Mouse (Mus musculus): ENCODE data around the gene Rbm38. TPM values are rescaled to one million over a fixed set of nuclear protein-coding genes. Genes with fewer than 3 reads are reported as not detected.

Gene Rbm38
- polyA plus RNA-seq, 1 experiment, result 31.3 TPM

DNA sequence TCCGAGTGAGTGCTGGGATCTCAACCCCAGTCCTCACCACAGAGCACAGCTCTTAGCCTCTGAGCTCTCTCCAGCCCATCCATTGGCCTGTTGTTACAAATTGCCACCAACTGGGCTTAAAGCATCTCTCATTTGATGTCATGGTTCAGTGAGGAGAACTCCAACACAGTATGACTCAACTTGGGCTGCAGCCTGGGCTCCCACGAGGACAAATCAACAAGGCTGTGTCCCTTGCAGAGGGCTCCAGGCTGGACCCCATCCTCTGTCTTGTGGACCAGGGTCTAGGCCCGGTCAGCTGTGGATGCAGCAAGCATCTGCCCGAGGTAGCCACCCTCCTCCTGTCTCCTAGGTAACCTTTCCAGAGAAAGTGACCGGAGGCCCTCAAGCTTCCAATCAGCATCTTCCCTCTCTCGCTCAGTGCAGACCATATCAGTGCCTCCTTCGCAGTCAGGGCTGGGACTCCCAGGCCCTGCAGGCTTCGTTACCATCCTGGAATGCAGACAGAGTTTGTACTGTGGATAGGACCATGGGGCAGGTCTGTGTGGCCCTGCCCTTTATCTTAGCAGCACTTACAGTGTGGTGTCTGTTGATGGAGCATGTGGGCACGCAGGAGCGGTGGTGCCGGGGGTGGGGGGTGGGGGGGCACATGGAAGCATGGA lies 22.3 kb downstream of the Rbm38 start:
- no peaks in the 10 kb centered on the region for H3K79me3 ChIP-seq (ENCODE audit: low read depth)
- no peak overlapping the region for H3K4me3 ChIP-seq (ENCODE audit: insufficient read depth, poor library complexity, severe bottlenecking)
- H3K79me2 ChIP-seq (ENCODE audit: control insufficient read depth, insufficient read depth), result no peaks in the 10 kb centered on the region
- no peak overlapping the region for H3ac ChIP-seq (ENCODE audit: control insufficient read depth, insufficient read length, low read depth)
- H3K27me3 ChIP-seq (ENCODE audit: control insufficient read depth, insufficient read depth, insufficient read length), result no peaks in the 10 kb centered on the region
- no peak for TF ChIP-seq CTCF (IDR thresholded peaks at IDR 0.05; ENCODE audit: control insufficient read depth, insufficient read depth, insufficient read length)
- TF ChIP-seq CEBPB (IDR thresholded peaks at IDR 0.05; ENCODE audit: low read depth), result no peak
- TF ChIP-seq MYOG (IDR thresholded peaks at IDR 0.05; ENCODE audit: control insufficient read depth, extremely low read depth, insufficient read length), result no peak
- no peak for TF ChIP-seq USF1 (IDR thresholded peaks at IDR 0.05; ENCODE audit: low read depth)
- no peak for TF ChIP-seq MAX (IDR thresholded peaks at IDR 0.05)
- no peak for TF ChIP-seq FOSL1 (IDR thresholded peaks at IDR 0.05; ENCODE audit: insufficient read depth, low read length, poor library complexity, severe bottlenecking)
- no peak for TF ChIP-seq MYOD1 (IDR thresholded peaks at IDR 0.05; ENCODE audit: control insufficient read depth, insufficient read length, low read depth)
- H3K36me3 ChIP-seq (ENCODE audit: control insufficient read depth, insufficient read depth), result no peaks in the 10 kb centered on the region

DNA sequence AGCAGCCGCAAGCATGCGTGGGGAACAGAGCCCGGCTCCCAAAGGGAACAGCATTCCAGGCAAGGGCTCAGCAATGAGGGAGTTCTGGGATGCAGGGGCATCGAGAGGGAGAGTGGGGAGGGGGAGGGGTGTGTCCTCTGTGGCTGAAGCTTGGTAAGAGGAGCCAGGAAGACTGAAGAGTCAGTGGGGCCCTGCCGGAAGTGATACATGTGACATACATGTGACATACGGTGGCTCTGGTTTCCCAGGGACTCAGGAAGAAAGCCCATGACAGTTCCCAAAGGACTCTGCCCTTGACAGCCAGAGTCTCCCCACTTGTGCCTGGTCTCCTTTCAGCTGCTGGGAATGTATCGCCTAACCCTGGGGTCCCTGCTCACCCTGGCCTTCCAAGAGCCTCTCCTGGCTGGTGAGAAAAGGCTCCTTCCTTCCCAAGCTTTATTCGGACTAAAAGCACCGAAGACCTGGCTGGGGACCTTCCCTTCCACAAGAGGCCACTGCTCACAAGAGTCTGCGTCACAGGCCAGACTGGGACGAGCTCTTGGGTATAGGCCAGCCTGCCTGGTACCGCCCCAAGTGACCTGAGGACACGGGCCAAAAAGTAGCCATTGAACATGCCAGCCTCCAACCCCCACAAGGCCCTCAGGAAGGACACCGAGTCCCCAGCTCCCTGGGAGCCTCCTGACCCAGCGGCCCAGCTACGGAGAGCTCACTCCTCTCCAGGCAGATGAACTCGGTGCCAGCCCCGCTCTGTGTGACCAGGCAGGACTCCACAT lies 24.1 kb downstream of the Rbm38 start:
- TF ChIP-seq CTCF (IDR thresholded peaks at IDR 0.05; ENCODE audit: control insufficient read depth, insufficient read depth, insufficient read length) (no peak), MAX (IDR thresholded peaks at IDR 0.05) (no peak)
- H3K79me2 ChIP-seq (ENCODE audit: control insufficient read depth, insufficient read depth), result no peaks in the 10 kb centered on the region

DNA sequence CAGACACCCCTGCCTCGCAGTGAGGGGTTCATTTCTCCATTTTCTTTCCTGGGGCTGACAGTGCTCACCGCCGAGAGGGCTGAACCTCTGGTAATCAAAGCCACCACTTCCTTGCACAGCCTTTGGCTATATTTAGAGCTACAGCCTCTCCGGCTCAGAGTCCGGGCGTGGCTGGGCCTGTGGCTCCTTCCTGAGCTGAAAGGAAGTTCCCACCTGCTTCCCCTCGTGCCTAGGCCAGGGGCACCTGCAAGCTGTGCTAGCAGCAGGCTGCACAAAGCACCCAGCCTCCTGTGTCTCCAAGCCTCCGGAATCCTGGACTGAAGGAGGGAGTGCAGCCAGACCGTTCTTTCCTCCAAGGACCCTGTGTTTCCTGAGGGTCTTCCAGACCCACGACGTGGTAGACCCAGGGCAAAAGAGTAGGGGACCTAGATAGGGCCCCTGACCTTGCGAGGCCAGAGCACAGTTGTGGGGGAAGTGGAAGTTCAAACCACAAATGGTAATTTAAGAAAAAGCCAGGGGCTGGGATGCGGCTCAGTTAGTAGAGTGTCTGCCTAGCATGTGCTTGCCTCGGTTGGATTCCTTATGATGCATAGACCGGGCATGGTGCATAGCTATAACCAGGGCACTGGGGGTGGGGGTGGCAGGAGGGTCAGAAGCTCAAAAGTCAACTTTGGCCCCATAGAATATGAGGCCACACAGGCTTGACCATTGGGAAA lies 26.4 kb downstream of the Rbm38 start:
- Histone ChIP-seq H3K36me3 (ENCODE audit: control insufficient read depth, insufficient read depth) (no peaks in the 10 kb centered on the region), H3K79me2 (ENCODE audit: control insufficient read depth, insufficient read depth) (no peaks in the 10 kb centered on the region), H3K79me3 (ENCODE audit: low read depth) (no peaks in the 10 kb centered on the region), H3ac (ENCODE audit: control insufficient read depth, insufficient read length, low read depth) (no peak overlapping the region), H3K4me3 (ENCODE audit: insufficient read depth, poor library complexity, severe bottlenecking) (no peak overlapping the region), H3K27me3 (ENCODE audit: control insufficient read depth, insufficient read depth, insufficient read length) (peaks cover 6% of the 10 kb centered on the region)
- TF ChIP-seq MYOG (IDR thresholded peaks at IDR 0.05; ENCODE audit: control insufficient read depth, extremely low read depth, insufficient read length) (no peak), USF1 (IDR thresholded peaks at IDR 0.05; ENCODE audit: low read depth) (no peak), CEBPB (IDR thresholded peaks at IDR 0.05; ENCODE audit: low read depth) (no peak), MAX (IDR thresholded peaks at IDR 0.05) (no peak), FOSL1 (IDR thresholded peaks at IDR 0.05; ENCODE audit: insufficient read depth, low read length, poor library complexity, severe bottlenecking) (no peak), MYOD1 (IDR thresholded peaks at IDR 0.05; ENCODE audit: control insufficient read depth, insufficient read length, low read depth) (no peak), CTCF (IDR thresholded peaks at IDR 0.05; ENCODE audit: control insufficient read depth, insufficient read depth, insufficient read length) (no peak)

More for the DNA sequence above, 24.1 kb downstream of the Rbm38 start:
- no peak overlapping the region for H3ac ChIP-seq (ENCODE audit: control insufficient read depth, insufficient read length, low read depth)
- H3K79me3 ChIP-seq (ENCODE audit: low read depth), result no peaks in the 10 kb centered on the region
- H3K4me3 ChIP-seq (ENCODE audit: insufficient read depth, poor library complexity, severe bottlenecking), result no peak overlapping the region
- no peaks in the 10 kb centered on the region for H3K36me3 ChIP-seq (ENCODE audit: control insufficient read depth, insufficient read depth)
- H3K27me3 ChIP-seq (ENCODE audit: control insufficient read depth, insufficient read depth, insufficient read length), result no peaks in the 10 kb centered on the region

DNA sequence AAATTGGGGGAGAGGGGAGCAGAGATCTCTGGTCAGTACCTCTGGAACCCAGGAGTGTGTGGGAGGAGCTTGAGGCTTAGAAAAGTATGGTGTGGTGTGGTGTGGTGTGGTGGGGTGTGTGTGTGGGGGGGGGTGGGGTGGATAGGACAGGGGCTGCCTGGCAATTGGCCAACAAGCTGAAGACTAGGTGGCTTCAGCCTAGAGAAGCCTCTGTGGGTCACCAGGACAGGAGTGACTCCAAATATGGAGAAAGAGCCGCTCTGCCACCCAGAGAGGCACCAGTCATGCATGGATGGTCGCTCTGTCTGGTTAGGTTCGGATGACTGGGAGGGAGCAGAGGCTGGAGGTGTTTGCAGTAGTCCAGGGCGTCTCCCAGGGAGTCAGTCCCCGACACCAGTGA lies 27.2 kb downstream of the Rbm38 start:
- Histone ChIP-seq H3K36me3 (ENCODE audit: control insufficient read depth, insufficient read depth) (no peaks in the 10 kb centered on the region), H3K27me3 (ENCODE audit: control insufficient read depth, insufficient read depth, insufficient read length) (peaks cover 6% of the 10 kb centered on the region), H3K79me3 (ENCODE audit: low read depth) (no peaks in the 10 kb centered on the region), H3ac (ENCODE audit: control insufficient read depth, insufficient read length, low read depth) (no peak overlapping the region), H3K4me3 (ENCODE audit: insufficient read depth, poor library complexity, severe bottlenecking) (no peak overlapping the region), H3K79me2 (ENCODE audit: control insufficient read depth, insufficient read depth) (no peaks in the 10 kb centered on the region)
- TF ChIP-seq MAX (IDR thresholded peaks at IDR 0.05) (no peak), FOSL1 (IDR thresholded peaks at IDR 0.05; ENCODE audit: insufficient read depth, low read length, poor library complexity, severe bottlenecking) (no peak), CEBPB (IDR thresholded peaks at IDR 0.05; ENCODE audit: low read depth) (no peak), MYOD1 (IDR thresholded peaks at IDR 0.05; ENCODE audit: control insufficient read depth, insufficient read length, low read depth) (no peak), MYOG (IDR thresholded peaks at IDR 0.05; ENCODE audit: control insufficient read depth, extremely low read depth, insufficient read length) (no peak), USF1 (IDR thresholded peaks at IDR 0.05; ENCODE audit: low read depth) (no peak), CTCF (IDR thresholded peaks at IDR 0.05; ENCODE audit: control insufficient read depth, insufficient read depth, insufficient read length) (no peak)

DNA sequence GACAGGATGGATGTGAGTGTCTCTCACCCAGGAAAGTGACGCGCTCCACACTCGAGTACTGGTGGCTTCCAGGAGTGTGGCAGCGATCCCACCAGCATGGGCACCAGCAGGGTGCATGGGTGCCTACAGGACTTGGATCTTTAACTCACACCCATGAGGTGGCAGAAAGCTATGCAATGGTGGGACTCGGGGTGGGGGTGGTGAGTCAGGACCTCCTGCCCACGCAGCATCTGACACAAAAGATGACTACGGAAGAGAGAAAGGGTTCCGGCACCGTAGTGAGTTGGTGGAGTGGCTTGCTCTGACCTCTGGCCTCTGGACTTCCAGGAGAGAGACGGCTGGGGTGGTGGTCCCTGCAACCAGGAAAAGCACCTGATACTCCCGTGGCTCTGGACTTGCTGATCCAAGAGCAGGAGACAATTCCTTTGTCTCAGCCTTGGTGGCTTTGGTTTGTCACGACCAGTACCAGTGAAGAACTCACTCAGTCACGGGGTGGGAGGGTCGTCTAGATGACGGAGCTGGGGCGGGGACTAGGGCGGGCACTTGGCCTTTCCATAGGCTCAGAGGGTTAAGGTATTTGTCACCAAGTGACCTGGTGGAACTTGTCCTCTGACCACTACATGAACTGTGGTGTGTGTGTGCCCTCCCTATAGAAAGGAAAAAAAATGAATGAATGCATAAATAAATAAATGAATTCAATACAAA lies 27.9 kb downstream of the Rbm38 start:
- Histone ChIP-seq H3K27me3 (ENCODE audit: control insufficient read depth, insufficient read depth, insufficient read length) (peaks cover 6% of the 10 kb centered on the region), H3K4me3 (ENCODE audit: insufficient read depth, poor library complexity, severe bottlenecking) (no peak overlapping the region), H3K79me3 (ENCODE audit: low read depth) (no peaks in the 10 kb centered on the region), H3ac (ENCODE audit: control insufficient read depth, insufficient read length, low read depth) (no peak overlapping the region), H3K79me2 (ENCODE audit: control insufficient read depth, insufficient read depth) (no peaks in the 10 kb centered on the region), H3K36me3 (ENCODE audit: control insufficient read depth, insufficient read depth) (no peaks in the 10 kb centered on the region)
- TF ChIP-seq FOSL1 (IDR thresholded peaks at IDR 0.05; ENCODE audit: insufficient read depth, low read length, poor library complexity, severe bottlenecking) (no peak), MYOG (IDR thresholded peaks at IDR 0.05; ENCODE audit: control insufficient read depth, extremely low read depth, insufficient read length) (no peak), USF1 (IDR thresholded peaks at IDR 0.05; ENCODE audit: low read depth) (no peak), MYOD1 (IDR thresholded peaks at IDR 0.05; ENCODE audit: control insufficient read depth, insufficient read length, low read depth) (no peak), MAX (IDR thresholded peaks at IDR 0.05) (no peak), CEBPB (IDR thresholded peaks at IDR 0.05; ENCODE audit: low read depth) (no peak), CTCF (IDR thresholded peaks at IDR 0.05; ENCODE audit: control insufficient read depth, insufficient read depth, insufficient read length) (no peak)

Data from C2C12 (cell line).